Mouse (Mus musculus): ENCODE measurements around the gene Gm28729. TPM values are rescaled to one million over a fixed set of nuclear protein-coding genes. Genes with fewer than 3 reads are reported as not detected.
"Not testable (repeated sequence)": the region's sequence is repeated elsewhere in the genome, so short reads cannot be mapped to it uniquely, and the experiment has no call there.

Gene Gm28729
- total RNA-seq, 2 experiments from 2014 or later = 0.18 to 0.27 TPM

DNA sequence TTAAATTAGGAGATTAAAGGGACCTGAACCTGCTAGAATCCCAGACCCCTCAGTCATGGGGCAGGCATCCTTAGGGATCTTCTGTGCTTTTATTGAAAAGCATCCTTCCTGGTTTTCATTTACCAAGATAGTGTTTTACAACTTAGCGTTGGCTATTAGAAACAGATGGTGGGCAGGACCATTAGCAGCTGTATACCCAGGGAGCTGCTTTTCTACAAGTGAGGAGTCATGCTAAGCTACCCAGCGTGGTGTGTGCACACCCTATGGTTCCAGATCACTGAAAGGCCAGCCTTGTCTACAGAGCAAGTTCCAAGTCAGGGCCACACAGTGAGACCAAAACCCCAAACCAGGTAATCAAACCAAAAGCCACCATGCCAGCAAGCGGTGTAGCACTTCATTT is 52.7 kb downstream of the Gm28729 start:
- no peak for DNase-seq (ENCODE audit: low spot score in 2 of 2)
- intact Hi-C loops (cut with DNase I) = no loop called here

DNA sequence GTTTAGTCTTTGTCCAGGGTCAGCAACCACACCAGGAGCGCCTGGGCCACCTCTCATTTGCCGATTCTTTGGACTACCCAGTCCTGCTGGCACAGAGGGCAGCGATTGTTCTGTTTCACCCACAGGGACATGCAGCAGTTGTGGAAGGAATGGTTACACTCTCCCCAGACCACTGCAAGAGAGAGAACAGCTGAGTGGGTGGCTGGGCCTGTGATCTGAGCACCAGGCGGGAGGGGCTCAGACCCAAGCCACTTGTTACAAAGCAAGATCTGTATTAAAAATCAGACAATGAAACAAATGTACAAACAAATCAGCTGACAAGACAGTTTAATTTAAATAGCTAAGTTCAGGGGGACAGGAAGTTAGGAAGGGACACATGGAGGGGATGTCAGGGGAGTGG is 53.4 kb downstream of the Gm28729 start:
- DNase-seq (ENCODE audit: low spot score in 2 of 2); intact Hi-C loops (cut with DNase I): not testable (repeated sequence)

DNA sequence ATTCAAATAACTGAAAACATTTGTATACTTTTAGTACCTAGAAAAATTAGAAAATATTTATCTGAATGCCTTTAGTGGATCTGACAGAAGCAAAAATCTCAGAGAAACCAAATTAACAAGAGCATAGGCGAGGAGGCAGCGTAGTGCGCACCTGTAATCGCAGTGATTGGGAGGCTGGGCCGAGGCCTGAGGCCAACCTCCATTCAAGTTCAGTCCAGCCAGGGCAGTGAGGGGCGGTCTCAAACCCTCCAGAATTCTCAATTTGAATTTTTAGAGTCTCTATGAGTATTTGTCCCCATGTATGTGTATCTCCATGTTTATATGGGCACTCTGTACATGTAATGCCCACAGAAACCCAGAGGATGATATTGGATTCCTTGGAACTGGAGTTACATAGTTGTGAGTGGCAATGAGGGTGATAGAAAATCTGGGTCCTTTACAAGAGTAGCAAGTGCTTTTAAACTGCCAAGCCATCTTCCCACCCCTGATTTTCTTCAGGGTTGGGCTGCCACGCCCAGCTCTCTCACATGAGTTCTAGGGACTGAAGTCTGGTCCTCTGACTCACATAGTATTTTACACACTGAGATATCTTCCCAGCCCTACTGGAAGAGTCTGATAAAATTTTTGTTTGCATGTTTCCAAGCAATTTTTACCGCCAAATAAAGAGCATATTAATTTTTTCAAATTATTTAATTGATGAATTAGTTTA is 54.6 kb downstream of the Gm28729 start:
- no peak for DNase-seq (ENCODE audit: low spot score in 2 of 2)
- intact Hi-C loops (cut with DNase I) = no loop called here

DNA sequence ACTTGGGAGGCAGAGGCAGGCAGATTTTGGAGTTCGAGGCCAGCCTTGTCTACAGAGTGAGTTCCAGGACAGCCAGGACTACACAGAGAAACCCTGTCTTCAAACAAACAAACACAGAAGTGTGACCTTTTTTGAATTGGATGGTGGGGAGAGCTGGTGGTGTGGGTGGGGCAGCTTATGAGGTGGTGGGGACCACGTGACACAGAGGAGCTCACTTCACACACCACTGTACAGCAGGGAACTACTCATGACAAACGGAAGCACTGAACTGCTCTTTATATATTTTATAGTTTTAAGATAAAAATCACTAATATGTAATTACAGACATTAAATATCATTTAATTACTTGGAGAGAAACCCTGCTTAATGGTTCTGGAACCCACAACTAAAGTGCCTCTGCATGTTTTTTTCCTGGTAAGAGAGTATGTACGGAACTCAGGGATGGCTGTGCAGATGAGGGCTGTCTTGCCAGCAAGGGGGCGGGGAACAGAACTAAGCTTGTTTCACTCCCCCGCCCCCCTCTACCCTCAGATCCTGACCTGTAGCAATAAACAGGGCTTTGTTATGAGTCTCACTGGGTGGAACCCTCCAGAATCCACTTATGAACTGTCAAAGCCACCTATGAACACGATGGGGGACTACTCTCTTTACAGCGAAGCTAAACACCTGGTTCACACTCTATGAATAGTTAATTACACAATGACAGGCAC is 55.4 kb downstream of the Gm28729 start:
- intact Hi-C loops (cut with DNase I) = no loop called here
- DNase-seq (ENCODE audit: low spot score in 2 of 2) = no peak

DNA sequence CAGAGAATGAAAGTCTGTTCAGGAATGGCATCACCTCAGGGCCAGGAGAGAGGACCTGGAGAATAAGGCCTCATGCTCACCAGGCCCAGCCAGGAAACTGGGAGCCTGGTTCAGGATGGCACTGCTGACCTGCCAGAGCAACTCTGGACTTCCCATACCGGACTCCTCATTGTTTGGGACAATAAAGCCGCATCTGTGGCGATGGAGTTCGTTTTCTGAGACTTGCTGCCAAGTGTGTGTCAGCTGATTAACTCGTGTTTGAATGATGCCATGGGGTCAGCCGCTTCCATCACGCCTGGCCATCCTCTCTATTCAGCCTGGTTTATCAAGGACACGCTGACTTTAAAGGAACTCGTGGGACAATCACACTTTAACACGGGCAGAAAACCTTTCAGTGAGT is 61.4 kb downstream of the Gm28729 start:
- intact Hi-C loops (cut with DNase I) = no loop called here
- peak in 1 of 2 experiments; percentile 31 for DNase-seq (ENCODE audit: low spot score in 2 of 2)

DNA sequence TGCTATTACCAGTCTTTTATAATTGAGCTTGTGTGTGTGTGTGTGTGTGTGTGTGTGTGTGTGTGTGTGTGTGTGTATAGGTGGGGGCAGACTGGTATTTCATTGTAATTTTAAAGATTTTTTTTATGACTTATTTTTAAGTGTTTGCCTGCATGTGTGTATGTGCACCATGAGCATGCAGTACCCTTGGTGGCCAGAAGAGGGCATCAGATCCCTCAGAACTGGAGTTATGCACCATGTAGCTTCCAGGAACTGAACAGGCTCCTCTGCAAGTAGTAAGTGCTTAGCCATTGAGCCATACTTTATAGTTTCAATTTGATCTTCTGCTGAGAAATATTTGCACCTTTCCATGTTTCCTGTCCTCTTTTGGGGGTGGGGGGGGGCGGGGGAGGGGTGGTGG is 63.5 kb downstream of the Gm28729 start:
- DNase-seq (ENCODE audit: low spot score in 2 of 2) = no peak
- intact Hi-C loops (cut with DNase I) = no loop called here

DNA sequence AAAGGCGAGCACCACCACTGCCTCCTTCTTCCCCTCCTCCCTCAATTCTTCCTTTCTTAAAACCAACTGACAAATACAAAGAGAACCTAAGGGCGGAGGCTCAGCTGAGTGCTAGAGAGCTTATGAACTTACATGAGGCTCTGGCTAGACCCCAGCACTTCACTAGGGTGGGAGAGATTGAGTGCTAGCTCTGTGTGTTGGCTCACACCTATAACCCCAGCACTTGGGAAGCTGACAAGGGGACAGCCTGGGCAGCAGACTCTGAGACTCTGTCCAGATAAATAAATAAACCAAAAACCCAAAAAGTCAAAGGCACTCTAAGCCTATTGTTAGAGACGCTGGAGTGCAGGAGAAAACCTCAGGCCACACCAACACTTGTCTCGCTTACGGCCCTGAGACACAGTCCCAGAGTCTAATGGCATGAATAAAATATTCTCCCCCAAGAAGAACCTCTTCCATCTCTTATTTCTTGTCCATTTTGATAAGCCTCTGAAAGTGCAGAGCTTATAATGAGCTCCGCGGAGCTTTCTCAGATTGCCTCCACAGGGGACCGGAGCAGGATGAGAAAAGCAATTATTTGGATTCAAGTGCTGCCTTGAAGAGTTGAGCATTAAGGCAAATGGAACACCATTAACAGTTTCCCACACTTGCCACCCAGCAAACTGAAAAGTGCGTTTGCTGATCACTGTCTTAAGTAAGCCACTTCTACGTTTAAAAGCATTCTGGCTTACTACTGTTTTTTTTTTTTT is 64.8 kb downstream of the Gm28729 start:
- DNase-seq (ENCODE audit: low spot score in 2 of 2) = no peak
- intact Hi-C loops (cut with DNase I) = no loop called here

DNA sequence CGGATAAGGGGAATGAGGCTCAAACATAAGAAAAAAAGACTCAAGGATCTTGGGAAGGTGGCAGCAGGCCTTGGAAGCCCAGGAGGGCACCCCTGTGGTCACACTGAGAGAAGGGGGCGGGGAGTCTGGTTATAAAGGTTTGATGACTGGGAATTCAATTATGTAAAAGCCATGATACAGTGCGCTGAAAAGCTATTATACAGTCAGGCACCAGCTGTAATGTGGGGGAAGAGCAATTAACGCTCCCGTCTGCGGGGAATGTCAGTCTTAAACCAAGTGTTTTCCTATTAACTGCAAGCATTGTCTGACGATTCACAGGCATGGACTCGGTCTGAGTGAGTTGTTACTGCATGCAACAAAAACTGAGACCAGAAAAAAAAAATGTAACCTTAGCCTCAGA is 69.4 kb downstream of the Gm28729 start:
- DNase-seq (ENCODE audit: low spot score in 2 of 2) = no peak
- intact Hi-C loops (cut with DNase I) = no loop called here

DNA sequence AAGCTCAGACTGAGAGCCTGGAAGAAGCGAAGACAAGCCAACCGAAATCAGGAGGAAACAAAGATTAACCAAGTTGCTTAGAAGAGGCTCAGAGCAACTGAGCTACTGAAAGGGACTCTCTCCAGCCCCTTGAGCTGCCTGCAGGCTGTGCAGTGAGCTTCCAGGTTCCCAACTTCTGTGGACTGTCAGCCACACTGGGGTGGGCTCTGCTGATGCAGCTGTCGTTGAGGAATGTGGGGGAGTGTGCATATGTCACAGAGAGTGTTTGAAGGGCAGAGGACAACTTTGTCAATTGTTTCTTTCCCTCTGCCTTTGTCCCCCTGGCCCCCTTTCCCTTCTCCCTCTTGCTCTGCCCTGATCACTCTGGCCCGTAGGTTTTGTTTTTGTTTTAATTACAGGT is 72.1 kb downstream of the Gm28729 start:
- no peak for DNase-seq (ENCODE audit: low spot score in 2 of 2)
- intact Hi-C loops (cut with DNase I) = no loop called here

DNA sequence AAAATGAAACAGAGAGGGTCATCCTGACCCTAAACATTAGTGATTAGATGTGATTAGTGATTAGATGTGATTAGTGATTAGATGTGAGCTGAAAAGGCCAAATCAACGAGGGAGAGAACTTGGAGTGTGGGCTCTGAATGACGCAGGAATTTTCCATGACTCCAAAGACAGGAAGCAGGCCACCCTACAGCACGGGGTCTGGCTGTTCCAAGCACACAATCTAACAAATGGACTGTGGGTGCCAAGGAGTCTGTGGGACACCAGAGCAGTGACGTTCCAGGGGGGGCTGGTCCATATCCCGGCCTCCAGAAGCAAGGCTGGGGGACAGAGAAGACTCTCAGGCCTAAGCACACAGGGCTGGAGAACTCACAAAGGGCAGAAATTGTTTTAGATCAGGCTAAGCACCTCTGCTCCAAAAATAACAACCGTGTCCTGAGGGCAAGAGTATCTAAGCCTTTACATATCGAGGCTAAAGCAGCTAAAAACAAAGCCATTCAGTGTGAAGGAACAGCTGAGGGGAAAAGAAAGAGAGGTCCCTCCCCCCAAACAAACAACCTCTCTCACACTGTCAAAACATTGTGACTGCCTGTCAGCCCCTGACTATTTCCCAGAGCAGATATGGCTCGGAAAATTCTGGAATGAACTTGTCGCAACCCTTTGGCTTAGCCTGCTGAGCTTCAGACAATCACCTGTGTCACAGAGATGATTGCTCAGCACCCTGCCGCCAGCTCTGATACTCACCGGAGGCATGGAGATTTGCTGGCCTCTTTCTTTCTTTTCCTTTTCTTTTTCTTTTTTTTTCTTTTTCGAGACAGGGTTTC is 74.0 kb downstream of the Gm28729 start:
- intact Hi-C loops (cut with DNase I) = no loop called here
- no peak for DNase-seq (ENCODE audit: low spot score in 2 of 2)

DNA sequence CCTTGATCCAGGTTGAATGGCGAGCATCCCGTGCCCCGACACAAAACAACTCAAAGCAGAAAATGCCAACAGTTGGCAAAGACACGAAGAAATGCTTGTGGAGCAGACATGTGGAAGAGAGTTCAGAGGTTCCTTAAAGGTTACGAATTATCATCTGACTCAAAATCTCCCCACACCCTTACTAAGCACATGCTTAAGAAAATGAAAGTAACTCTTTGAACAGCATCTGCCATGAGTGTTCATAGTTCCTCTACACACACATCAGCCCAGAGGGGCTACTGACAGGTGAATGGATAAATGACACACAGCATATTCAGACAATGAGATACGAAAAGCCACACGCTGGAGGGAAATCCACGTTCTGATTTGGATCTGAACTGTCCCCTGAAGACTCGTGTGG is 75.5 kb downstream of the Gm28729 start:
- intact Hi-C loops (cut with DNase I) = no loop called here

DNA sequence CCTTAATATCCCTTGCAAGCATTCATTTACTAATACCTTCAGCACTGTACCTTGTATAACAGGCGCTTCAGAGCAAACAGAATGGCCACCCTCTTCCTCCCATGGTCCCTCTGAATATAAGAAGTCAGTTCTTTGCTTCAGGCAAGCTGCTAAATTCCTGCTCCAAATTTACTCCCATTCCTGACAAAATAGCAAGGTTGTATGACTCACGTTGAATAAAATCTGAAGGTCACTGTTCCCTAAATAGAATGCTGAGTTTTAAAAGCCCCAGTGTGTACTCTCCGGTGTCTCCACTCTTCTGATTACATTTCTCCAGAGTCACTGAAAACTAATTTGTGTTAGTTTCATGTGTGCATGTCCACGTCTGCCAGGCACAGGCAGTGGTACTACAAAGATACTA is 79.7 kb downstream of the Gm28729 start:
- peak in 1 of 2 experiments; percentile 24 for DNase-seq (ENCODE audit: low spot score in 2 of 2)
- intact Hi-C loops (cut with DNase I) = no loop called here

More for the DNA sequence above, 75.5 kb downstream of the Gm28729 start:
- no peak for DNase-seq (ENCODE audit: low spot score in 2 of 2)

DNA sequence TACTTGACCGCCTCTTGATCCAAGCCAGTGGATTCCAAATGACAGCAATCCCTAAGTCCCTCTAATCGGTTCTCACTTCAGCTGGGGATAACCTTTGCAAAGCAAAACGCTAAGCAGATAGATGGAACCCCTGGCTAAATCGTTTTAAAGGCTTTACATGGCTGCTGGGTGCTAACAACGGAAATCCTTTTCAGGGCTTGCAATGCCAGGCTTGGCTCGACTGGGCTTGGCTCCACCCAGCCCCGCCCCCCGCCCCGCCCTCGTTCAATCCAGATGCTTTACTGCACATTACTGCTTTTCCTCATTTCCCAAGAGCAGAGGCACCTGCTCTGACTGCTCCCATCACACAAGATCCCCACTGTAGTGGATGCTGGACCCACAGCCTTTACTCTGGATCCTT is 83.0 kb downstream of the Gm28729 start:
- DNase-seq (ENCODE audit: low spot score in 2 of 2) = no peak
- intact Hi-C loops (cut with DNase I) = no loop called here

DNA sequence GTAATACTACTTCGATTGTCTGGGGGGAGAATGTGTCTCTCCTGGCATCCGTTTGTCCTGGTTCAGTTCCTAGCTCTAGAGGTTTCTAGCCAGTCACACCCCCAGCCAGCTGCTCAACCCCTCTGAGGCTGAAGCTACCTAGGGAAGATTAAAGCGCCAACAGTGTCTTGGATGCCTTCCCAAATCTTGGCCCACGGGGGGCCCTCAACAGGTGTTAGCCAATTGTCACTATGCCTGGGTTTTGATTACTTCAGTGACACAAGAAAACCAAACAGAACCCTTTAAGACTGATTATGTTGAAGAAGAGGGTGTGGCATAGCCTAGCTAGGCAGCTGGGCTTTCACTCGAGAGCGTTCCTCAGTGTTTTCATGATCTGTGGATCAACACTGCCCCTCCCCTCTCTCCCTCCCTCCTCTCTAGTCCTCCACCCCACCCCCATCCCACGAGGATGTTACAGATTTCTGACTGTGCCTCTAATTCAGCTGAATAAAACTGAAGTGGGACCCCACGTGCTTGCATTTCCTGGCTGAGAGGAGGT is 86.7 kb downstream of the Gm28729 start:
- DNase-seq (ENCODE audit: low spot score in 2 of 2) = no peak
- intact Hi-C loops (cut with DNase I) = loop anchor here (5.0 kb wide), 1 partner anchor 76 kb away; the partner anchor contains the start of gene Atp1b3

DNA sequence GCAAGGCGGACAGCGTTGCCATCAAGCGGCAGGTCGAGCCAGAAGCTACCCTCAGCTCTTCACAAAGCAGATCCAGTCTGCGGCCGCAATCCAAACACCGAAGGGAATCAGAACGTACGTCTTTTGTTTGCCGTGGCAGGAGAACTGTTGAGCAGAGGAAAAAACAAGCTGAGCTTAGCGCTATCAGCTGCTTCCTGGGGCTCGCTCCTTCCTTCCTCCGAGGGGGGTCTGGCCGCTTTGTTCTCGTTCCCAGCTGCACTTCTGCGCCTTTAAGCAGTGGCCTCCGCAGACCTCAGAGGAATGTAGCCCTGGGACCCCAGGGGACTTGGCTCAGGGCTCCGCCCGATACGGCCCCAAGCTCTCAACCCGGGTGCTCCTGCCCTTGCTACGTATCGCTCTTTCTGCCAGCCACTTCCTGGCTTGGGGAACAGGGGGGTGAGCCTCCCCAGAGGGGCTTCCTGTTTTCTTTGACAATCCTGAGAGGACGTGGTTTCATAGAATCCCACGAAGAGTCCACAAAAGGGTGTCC is 87.2 kb downstream of the Gm28729 start:
- intact Hi-C loops (cut with DNase I) = loop anchor here (5.0 kb wide), 1 partner anchor 76 kb away; the partner anchor contains the start of gene Atp1b3
- DNase-seq (ENCODE audit: low spot score in 2 of 2) = peak; percentile 22 to 33

DNA sequence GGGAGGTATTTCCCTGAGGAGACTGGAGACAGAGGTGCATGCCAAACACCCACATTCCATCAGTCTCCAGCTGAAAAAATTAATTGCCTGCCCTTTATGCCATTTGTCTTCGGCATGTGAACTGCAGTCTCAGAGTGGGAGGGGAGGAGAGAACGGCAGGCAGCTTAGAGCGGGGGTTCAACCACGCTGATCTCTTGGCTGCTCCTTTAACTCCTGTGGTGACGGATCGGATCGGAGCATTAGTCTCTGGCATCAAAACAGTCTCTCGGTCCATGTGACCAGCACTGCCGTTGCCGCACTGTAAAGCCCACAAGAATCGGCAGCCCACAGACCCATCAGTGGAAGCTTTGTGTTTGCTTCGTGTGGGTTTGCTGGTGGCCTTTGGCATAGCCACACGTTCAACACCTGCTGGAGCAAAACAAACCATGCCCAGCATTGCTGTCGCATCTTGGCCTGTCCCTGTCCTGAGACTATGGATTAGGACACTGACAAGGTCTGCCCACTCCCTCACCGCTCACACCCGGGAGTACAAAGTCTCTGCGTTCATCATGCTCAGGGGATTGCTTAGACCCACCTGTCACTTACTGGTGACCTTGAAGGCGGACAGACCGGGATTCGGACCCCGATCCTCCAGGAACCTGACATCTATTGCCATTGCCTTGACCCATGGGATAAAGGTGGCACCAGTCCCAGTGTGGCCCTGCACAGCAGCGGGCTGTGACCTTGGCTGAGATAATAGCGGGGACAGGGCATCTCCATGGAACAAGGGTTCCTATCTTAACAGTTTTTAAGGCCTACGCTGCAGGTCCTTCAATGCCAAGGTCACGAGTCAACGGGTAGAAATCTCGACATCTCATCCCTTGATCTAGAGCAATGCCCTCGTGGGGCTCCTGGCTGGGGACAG is 87.9 kb downstream of the Gm28729 start:
- no peak for DNase-seq (ENCODE audit: low spot score in 2 of 2)
- intact Hi-C loops (cut with DNase I) = loop anchor here (5.0 kb wide), 1 partner anchor 75 kb away; the partner anchor contains the start of gene Atp1b3

Data from left cerebral cortex, postnatal 25 days (tissue).